Mouse (Mus musculus) spleen, adult 12 weeks (tissue): Measurements from ENCODE around the gene Wnt7b.

ENCODE experiments used
- DNase-seq: peaks from one replicate; pipeline ENCODE4 v3.0.0; 2022; ENCODE audit warnings: low spot score

Gene Wnt7b

GRCm38 (mm10) chr15:85601202-85601601, 18.9 kb upstream of the Wnt7b start:
- DNase-seq = no peak

DNA sequence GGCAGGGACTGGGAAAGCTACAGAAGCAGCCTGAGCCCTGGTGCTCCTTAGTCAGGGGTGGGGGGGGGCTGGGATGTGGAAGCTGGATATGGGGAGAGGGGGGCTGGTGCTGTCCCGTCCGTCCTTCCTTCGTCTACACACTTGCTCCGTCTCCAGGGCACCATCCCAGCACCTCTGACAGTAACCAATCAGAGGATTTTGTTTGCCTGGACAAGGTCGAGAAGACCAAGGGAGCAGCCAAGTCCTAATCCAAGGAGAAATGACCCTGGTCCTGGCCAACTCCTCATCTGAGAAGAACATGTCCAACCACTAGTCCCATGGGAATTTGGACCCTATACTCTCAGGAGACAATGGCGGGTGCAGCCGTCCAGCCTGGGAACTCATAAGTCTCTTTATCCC, 18.4 kb upstream of the Wnt7b start:
- DNase-seq = no peak

DNA sequence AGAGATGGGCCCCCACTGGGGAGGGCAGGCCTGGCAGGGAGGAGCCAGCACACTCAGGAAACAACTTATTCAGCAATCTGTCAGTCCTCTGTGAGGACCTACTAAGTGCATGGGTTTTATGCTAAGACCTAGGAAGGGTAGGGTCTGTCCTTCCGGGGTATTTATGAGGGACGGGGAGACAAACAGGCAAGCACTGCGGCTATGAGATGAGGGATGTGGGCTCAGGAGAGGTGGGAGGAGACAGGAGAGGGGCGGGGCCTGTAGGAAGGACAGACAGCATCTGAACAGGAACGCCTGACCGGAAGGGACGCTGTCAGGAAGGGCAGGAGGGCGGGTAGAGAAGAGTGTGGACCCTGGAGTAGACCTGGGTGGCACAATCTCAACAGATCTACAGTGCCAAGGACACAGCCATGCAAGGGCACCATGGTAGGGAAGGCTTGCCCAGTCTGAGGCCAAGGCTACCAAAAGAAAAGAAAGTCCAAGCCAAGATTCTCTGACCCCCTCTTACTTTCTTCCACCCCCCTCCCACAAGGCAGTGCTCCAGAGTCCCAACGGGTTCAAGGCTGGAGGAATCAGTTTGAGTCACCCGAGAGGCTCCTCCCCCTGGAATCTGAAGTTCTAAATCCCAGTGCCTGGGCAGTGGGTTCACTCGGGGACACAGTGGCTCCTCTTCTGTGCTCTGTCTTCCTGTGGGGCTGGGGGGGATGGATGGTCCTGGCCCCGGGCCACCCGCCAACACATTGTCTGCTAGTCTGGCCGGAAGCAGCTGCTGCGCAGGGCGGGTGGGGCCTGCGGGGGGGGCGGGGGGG, 17.8 kb upstream of the Wnt7b start:
- DNase-seq = no peak

DNA sequence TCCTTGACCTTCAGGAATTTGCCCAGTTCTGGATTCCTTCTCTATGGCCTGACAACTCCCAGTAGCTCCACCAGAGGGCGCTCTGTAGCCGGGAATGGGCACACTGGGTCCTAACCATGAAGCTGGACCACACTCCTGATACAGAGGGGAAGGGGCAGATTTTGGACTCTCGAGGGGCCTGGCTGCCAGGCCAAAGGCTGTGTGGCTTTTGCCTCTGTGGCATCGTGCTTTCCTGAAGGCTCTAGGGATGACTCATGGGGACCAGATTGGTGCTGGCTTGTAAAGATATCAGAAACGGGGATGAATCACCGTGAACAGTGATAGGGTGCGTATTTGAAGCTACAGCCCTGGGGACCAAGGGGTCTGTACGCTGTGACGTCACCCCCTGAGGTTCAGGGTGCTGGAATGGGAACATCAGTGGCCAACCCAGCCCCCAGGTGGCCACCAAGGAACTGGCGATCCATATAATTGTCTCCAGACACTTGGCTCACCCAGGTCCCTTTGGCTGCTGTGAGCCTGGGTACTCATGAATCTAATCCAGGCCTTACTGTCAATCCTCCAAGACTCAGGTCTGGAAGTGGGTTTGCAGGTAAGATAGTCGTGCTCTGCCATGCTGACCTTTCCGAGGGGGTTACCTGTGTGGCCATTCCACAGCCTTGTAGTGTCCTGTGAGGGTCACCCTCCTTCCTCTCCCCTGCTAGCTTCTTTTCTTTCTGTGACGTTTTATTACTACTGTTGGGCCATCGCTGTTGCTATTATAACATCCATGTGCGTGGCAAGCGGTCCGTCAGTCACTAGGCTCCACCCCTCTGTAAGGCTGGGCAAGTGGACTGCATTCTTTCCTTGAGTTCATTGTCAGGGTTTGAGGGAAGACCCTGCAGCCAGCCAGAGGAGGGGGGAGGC, 17.0 kb upstream of the Wnt7b start:
- DNase-seq = peak; percentile 36

DNA sequence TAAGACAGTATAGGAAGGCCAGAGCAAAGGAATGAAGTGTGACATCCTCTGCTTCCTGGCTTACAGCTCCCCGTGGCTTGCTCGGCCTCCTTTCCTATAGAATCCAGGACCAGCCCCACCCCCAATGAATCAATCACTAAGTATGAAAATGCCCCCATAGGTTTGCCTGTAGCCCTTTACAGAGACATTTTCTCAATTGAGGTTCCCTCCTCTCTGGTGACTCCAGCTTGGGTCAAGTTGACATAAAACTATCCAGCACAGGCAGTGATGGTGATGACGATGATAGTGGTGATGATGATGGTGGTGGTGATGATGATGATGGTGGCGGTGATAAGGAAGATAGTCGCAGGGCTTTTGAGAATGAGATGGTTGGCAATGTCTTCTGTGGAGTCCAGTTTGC, 16.2 kb upstream of the Wnt7b start:
- no peak for DNase-seq

DNA sequence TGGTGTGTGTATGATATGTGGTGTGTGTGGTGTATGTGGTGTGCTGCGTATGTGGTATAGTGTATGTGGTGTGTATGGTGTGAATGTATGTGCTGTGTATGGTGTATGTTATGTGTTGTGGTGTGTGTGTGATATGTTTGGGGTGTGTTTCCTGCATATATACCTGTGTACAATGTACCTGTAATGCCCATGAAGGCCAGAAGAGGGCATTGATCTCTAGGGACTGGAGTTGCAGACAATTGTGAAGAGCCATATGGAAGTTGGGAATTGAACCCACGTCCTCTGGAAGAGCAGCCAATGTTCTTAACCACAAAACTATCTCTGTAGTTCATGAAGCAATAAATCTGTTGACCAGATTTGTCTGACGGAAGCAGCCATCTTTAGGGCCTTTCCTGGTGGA, 15.1 kb upstream of the Wnt7b start:
- no peak for DNase-seq

GRCm38 (mm10) chr15:85592674-85593073, 10.4 kb upstream of the Wnt7b start:
- no peak for DNase-seq

- DNase-seq = no peak
Observed at GRCm38 (mm10) chr15:85590831-85591230, 8.6 kb upstream of the Wnt7b start.

- DNase-seq = peak; percentile 30
Observed at GRCm38 (mm10) chr15:85583504-85583903, 1.2 kb upstream of the Wnt7b start.

GRCm38 (mm10) chr15:85583024-85583423, 751 bp upstream of the Wnt7b start:
- peak; percentile 11 for DNase-seq

DNA sequence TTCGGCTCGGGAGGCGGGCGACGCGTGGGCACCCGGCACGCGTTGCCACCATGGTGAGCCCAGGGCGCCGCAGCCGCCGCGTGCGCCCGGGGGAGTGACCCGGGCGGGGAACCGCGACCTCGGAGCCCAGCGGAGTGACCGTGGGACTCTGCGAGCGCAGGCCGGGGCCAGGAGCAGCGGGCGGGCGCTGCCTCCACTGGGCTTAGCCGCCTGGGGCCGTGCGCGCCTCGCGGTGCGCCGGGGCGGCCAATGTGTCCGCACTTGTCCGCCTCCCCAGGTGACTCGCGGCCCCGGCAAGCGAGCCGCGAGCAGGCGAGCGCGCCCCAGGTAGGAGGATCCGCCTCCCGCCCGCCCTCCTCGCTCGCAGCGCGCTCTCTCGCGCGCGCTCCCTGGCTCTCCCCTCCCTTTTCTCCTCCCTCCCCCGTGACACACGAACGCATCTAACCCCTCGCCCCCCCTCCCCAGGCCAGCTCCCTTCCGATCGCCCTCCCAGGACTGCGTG, 659 bp downstream of the Wnt7b start:
- DNase-seq = no peak

- no peak for DNase-seq
Observed at GRCm38 (mm10) chr15:85580934-85581562, 1.2 kb downstream of the Wnt7b start.

DNA sequence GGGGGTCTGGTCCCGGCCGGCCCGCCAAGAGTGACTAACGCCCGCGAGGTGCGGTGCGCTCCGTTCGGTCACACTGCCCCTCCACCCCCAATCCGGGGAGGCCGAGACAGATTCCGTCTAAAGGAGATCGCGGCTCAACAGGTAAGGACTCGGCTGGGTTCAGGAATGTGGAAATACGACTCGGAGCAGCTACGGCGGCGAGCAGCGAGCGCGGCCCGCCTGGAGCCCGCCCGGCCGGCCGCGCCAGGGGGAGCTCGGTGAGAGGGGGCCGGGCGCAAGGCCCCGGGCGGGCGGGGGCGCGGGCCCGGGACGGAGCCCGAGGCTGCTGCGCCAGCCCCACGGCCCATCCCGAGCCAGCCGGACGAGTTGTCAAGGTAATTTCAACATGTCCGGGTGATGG, 1.8 kb downstream of the Wnt7b start:
- DNase-seq = no peak

GRCm38 (mm10) chr15:85577583-85578460, 4.5 kb downstream of the Wnt7b start:
- DNase-seq = no peak

GRCm38 (mm10) chr15:85576511-85577440, 5.5 kb downstream of the Wnt7b start:
- DNase-seq = no peak

DNA sequence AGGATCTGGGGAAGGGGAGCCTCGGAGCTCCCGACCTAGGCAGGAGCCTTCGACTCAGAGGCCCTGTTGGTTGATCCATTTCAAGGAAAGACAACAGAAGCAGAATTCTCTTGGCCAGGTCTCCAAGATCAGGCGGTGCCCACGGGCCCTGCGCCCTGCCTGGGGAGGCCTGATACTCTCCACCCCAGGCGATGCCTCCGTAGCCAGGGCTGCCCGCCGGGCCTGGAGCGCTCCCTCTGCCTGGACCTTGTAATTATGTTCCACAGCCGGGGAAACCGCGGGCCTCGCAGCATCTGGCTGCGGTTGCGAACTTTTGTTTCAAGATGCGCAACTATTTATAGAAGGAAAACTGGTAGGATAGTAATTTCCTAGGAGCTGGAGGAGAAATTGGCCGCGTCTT, 6.2 kb downstream of the Wnt7b start:
- DNase-seq = no peak

DNA sequence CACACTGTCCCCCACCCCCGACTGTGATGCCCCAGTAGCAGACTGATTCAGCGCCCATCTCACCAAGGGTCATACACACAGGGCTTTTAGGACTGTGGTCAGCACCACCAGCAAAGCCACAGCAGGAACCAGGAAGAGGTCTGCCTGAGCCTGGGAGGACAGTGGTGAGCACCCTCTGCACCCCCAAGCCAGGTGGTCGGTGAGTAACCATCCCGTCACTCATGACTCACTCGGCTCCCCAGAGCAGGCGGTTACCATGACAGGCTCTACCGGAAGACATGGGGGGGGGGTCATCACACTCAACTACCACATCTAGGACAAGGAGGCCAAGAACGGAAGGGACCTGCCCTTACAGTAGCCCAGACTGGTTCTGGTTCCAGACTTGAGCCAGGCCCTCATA, 7.7 kb downstream of the Wnt7b start:
- DNase-seq = no peak

- no peak for DNase-seq
Observed at GRCm38 (mm10) chr15:85574086-85574485, 8.2 kb downstream of the Wnt7b start.

DNA sequence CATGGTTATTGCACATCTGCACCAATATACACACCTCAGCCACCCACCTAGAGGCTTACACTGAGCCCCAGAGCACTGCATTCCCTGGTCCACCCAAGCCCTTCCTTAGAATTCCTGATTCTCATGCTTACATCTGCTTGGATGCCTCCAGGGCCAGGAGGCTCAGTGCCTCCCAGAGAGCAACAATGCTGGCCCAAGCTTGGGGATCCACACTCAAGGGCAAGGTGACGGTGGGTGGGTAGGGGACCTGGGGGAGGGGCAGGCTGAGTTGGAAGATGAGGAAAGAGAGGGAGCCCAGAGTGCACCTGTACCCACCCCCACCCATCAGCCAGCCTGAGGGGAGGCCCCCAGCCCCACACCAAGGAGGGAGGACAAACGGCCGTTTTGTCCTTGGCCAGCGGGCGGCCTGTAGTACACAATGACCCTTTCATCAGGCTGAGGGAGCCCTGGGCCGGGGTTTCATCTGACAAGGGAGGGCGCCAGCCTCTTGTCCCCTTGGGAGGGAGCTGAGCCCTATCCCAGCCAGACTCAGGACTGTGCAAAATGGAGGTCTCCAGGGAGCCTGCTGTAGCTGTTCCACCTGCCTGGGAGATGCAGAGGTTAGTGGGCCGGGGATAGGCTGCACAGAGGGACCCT, 9.5 kb downstream of the Wnt7b start:
- no peak for DNase-seq
